Mouse (Mus musculus) limb, embryonic 11.5 days (tissue): ENCODE data around the gene Smco2. TPM values are rescaled to one million over a fixed set of nuclear protein-coding genes. Genes with fewer than 3 reads are reported as not detected.

Experiments
- ATAC-seq: fragments of 200-750 bp; cut with Nextera tagmentation; 2 replicates; pipeline ENCODE4 v1.8.0; 2017; ENCODE audit warnings: low read depth; ENCODE audit not compliant: insufficient number of reproducible peaks, low FRiP score, low TSS enrichment
- DNase-seq: peaks from one replicate; pipeline ENCODE4 v3.0.0-alpha.2; 2015; ENCODE audit warnings: low spot score
- H3K27ac ChIP-seq: fragments of 300-500 bp; sonication (generic); replicated peaks from 2 replicates; pipeline ENCODE4 v1.5.1; 2014; ENCODE audit warnings: low read depth, mild to moderate bottlenecking, low read length
- H3K27me3 ChIP-seq: fragments of 300-500 bp; sonication (generic); 2 replicates; pipeline ENCODE4 v1.6.1; 2014; ENCODE audit warnings: mild to moderate bottlenecking, low read length, mixed read lengths; ENCODE audit not compliant: control insufficient read depth, insufficient read depth
- H3K36me3 ChIP-seq: fragments of 300-500 bp; sonication (generic); 2 replicates; pipeline ENCODE4 v1.6.1; 2014; ENCODE audit warnings: mild to moderate bottlenecking, low read length, moderate library complexity, mixed read lengths; ENCODE audit not compliant: control insufficient read depth, insufficient read depth
- H3K4me1 ChIP-seq: fragments of 300-500 bp; sonication (generic); 2 replicates; pipeline ENCODE4 v1.6.1; 2014; ENCODE audit warnings: low read length, mixed read lengths; ENCODE audit not compliant: control insufficient read depth, insufficient read depth
- H3K4me2 ChIP-seq: fragments of 300-500 bp; sonication (generic); 2 replicates; pipeline ENCODE4 v1.6.1; 2014; ENCODE audit warnings: low read depth, mild to moderate bottlenecking, moderate library complexity; ENCODE audit not compliant: severe bottlenecking
- H3K4me3 ChIP-seq: fragments of 300-500 bp; sonication (generic); 2 replicates; pipeline ENCODE4 v1.5.1; 2014; ENCODE audit warnings: low read depth, low read length
- H3K9ac ChIP-seq: fragments of 300-500 bp; sonication (generic); 2 replicates; pipeline ENCODE4 v1.6.1; 2014; ENCODE audit warnings: mild to moderate bottlenecking, low read length
- H3K9me3 ChIP-seq: fragments of 300-500 bp; sonication (generic); 2 replicates; pipeline ENCODE4 v1.6.1; 2016; ENCODE audit warnings: low read length; ENCODE audit not compliant: control insufficient read depth
- whole genome bisulfite sequencing: fragments of 180-500 bp; shearing (Covaris S2); extraction: QIAGEN DNeasy Blood & Tissue Kit; methylation state at CpG from one replicate; pipeline ENCODE4 v1.1.7; 2014; 5-methylcytosine and 5-hydroxymethylcytosine counted together
- polyA plus RNA-seq: library from polyadenylated mRNA; unstranded; fragments of >200 nt; fragmentation: Nextera tagmentation; extraction: Ambion mirVana; gene quantifications from 2 replicates; pipeline ENCODE4 v1.2.1, GENCODE M21; 2014

The Smco2 gene
- polyA plus RNA-seq, 1 experiment from 2014 or later, result not detected

DNA sequence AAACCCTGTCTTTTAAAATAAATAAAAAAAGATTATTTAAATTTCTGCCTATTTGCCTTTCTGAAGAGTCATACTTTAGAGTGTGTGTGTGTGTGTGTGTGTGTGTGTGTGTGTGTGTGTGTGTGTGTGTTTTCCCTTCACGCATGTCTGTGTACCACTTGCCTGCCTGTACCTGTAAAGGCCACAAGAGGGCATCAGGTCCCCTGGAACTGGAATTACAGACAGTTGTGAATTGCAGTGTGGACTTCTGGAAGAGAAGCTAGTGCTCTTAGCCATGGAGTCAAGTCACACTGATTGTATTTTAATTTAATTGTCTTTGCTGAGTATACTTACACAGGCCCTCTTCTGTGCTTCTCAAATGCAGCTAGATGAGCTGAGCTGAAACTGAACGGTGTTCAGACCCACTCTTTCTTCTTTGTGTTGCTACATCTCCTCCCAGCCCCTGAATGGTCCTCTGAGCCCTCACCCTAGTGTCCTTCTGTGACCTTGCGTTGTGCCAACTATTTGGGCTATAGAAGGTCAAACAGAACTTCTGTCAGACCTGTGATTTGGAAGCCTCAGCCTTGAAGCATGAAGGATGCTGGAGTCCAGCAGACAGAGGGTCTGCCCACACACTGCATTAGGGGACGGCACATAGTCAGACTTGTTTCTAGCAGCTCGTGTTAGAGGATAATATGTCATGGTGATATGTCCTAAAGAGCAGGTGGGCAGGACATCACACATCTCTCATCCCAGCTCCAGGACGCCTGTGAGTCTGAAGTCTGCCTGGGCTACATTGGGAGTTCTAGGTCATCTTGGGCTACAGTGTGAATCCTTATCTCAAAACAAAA is 16.2 kb upstream of the Smco2 start:
- Histone ChIP-seq H3K9ac (no peak overlapping the region), H3K4me2 (no peak overlapping the region), H3K9me3 (no peaks in the 10 kb centered on the region), H3K4me3 (no peak overlapping the region), H3K27ac (no peak overlapping the region), H3K36me3 (no peaks in the 10 kb centered on the region), H3K4me1 (0 out of 2 replicates have a peak, but pooled peaks cover 2% of the 10 kb centered on the region), H3K27me3 (no peaks in the 10 kb centered on the region)
- ATAC-seq, result peak; percentile 21; the same call in 1 of the 2 replicates
- WGBS, result 74% methylated on average over 6 of the region's 6 CpGs
- peak; percentile 62 for DNase-seq

DNA sequence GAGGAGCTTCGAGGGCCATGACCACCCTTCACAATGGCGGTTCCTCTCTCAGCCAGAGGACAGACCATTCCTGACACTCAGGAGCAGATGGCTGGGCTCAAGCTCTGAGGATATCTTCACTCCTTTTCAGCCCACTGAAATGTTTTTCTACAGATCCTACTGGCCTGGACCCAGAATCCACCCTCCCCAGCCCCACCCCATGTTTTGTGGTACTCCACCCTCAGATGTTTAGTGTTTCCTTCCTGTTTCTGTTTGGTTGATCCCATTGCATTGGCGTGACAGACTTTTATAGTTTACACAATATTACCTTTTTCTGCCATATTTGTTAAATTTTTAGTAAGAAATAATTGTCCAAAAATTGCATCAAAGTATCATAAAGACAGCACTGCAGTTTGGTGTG is 15.6 kb upstream of the Smco2 start:
- no peak for ATAC-seq

DNA sequence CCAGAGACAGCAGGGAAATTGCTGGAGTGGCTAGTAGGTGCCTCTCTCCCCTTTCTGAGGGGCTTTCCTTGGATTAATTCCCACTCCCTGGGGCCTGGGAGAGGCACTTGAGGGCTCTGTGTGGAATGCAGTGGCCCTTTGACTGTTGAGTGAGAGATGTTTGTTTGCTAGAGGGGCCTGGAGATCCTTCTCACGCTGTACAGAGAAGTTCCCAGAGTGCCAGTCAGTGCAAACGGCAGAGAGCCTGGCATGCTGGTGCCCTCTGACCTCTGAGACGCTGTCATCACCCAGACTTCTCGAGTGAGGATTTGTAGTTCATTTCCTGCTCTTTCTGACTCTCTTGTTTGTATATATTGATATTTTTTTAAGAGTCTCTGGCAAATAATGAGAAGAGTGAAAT is 14.1 kb upstream of the Smco2 start:
- no peak overlapping the region for H3K4me2 ChIP-seq
- H3K36me3 ChIP-seq, result no peaks in the 10 kb centered on the region
- H3K9me3 ChIP-seq, result no peaks in the 10 kb centered on the region
- ATAC-seq (no peak), DNase-seq (no peak)
- no peak overlapping the region for H3K9ac ChIP-seq
- 30% methylated on average over 4 of the region's 4 CpGs for whole genome bisulfite sequencing
- no peak overlapping the region for H3K4me3 ChIP-seq
- H3K27me3 ChIP-seq, result no peaks in the 10 kb centered on the region
- H3K27ac ChIP-seq, result no peak overlapping the region
- 0 out of 2 replicates have a peak, but pooled peaks cover 2% of the 10 kb centered on the region for H3K4me1 ChIP-seq

More for the DNA sequence above, 15.6 kb upstream of the Smco2 start:
- WGBS, result 84% methylated on average over 3 of the region's 3 CpGs
- Histone ChIP-seq H3K4me3 (no peak overlapping the region), H3K27ac (no peak overlapping the region), H3K4me1 (0 out of 2 replicates have a peak, but pooled peaks cover 2% of the 10 kb centered on the region), H3K9ac (no peak overlapping the region), H3K36me3 (no peaks in the 10 kb centered on the region), H3K27me3 (no peaks in the 10 kb centered on the region), H3K9me3 (no peaks in the 10 kb centered on the region), H3K4me2 (no peak overlapping the region)
- DNase-seq, result no peak

DNA sequence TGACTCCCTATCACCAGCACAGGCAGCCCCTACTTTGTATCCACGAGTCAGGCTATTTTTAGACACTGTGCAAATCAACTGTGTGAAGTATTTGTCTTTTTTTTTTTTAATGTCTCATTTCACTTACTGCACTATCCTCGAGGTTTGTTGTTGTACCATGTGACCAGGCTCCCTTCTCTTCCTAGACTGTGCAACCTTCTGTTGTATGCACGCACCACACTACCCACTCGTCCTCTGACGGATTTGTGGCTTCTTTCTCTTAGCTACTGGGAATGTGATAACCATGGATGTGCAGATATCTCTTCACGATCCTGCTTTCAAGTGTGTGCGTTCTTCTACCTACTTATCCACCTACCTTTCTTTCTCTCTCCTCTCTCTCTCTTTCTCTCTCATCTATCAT is 12.6 kb upstream of the Smco2 start:
- Histone ChIP-seq H3K4me2 (no peak overlapping the region), H3K9me3 (no peaks in the 10 kb centered on the region), H3K27me3 (no peaks in the 10 kb centered on the region), H3K27ac (no peak overlapping the region), H3K36me3 (no peaks in the 10 kb centered on the region), H3K4me1 (0 out of 2 replicates have a peak, but pooled peaks cover 2% of the 10 kb centered on the region), H3K9ac (no peak overlapping the region), H3K4me3 (no peak overlapping the region)
- DNase-seq (no peak), ATAC-seq (no peak)
- WGBS, result 84% methylated on average over 7 of the region's 7 CpGs

DNA sequence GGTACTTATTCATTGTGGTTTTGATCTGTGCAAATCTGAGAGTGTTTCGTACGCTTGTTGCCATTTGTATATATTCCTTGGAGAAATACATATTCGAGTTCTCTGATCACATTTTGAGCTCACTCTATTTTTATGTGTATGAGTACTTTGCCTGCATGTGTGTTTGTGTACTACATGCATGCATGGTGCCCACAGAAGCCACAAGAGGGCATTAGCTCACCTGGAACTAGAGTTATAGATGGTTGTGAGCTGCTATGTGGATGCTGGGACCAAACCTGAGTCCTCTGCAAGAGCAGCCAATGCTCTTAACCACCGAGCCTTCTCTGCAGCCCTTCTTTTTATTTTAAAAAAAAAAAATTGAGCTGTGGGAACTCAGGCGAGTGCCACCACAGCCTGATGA is 11.5 kb upstream of the Smco2 start:
- Histone ChIP-seq H3K36me3 (no peaks in the 10 kb centered on the region), H3K4me1 (0 out of 2 replicates have a peak, but pooled peaks cover 2% of the 10 kb centered on the region), H3K27ac (no peak overlapping the region), H3K4me3 (no peak overlapping the region), H3K9ac (no peak overlapping the region), H3K4me2 (no peak overlapping the region), H3K27me3 (no peaks in the 10 kb centered on the region), H3K9me3 (no peaks in the 10 kb centered on the region)
- DNase-seq (no peak), ATAC-seq (no peak)
- 91% methylated on average over 5 of the region's 5 CpGs for WGBS

DNA sequence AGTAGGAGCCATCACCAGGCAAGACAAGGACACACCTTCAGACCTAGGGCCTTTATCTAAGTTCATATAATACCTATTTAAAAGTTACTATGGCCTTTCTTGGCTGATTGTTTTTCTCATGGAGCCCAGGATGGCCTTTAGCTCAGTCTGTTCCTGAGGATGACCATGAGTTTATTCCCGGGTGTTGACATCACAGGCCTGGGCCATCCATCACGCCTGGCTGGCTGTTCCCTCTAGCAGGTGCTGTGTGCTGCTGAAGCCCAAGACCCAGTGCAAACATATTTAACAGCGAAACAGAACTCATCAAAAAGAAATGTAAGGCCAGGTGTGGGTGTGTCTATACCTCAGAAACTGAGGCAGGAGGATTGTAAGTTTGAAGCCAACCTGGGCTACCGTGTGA is 11.0 kb upstream of the Smco2 start:
- ATAC-seq, result no peak
- H3K36me3 ChIP-seq, result no peaks in the 10 kb centered on the region
- 89% methylated on average over 4 of the region's 4 CpGs for WGBS
- no peak overlapping the region for H3K27ac ChIP-seq
- no peaks in the 10 kb centered on the region for H3K27me3 ChIP-seq
- H3K4me2 ChIP-seq, result no peak overlapping the region
- H3K4me3 ChIP-seq, result no peak overlapping the region
- H3K9ac ChIP-seq, result no peak overlapping the region
- H3K4me1 ChIP-seq, result 0 out of 2 replicates have a peak, but pooled peaks cover 2% of the 10 kb centered on the region
- no peaks in the 10 kb centered on the region for H3K9me3 ChIP-seq
- no peak for DNase-seq

DNA sequence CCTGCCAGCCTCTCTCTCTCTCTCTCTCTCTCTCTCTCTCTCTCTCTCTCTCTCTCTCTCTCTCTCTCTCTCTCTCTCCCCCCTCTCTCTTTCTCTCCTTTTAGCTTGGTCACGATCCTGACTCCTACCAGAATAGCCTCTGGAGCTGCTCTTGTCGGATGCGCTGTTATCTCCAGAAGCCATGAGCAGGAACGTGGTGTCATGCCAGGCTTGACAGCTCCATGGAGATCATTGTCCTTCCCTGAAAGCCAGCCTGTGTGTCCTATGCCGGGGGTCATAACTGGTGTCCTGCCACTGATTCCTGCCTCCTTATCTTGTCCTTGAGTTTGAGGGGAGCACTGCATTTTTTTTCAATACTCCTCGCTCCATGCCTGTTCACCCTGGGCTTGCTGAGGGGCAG is 5.0 kb upstream of the Smco2 start:
- Histone ChIP-seq H3K9ac (no peak overlapping the region), H3K36me3 (no peaks in the 10 kb centered on the region), H3K27ac (no peak overlapping the region), H3K4me3 (no peak overlapping the region), H3K4me2 (no peak overlapping the region), H3K27me3 (no peaks in the 10 kb centered on the region), H3K4me1 (no peaks in the 10 kb centered on the region), H3K9me3 (no peaks in the 10 kb centered on the region)
- 92% methylated on average over 6 of the region's 6 CpGs for WGBS
- no peak for DNase-seq
- no peak for ATAC-seq

DNA sequence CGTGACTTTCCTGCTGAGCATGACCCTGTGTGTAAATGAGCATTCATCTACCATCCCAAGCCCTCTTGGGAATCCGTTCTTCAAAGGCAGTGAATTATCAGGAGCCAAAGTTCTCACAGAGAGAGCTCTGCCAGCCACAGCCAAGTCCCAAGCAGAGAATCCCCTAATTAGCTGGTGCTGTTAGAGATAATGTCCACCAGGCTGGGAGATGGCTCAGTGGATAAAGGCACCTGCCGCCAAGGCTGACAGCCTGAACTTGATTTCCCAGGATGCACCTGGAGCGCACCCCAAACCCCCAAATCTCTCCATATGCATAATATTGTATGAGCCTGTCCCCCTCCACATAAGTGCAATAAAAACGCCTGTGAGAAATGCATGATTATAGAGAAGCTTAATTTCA is 4.6 kb upstream of the Smco2 start:
- no peaks in the 10 kb centered on the region for H3K9me3 ChIP-seq
- no peak for DNase-seq
- WGBS, result 82% methylated on average over 5 of the region's 5 CpGs

More for the DNA sequence above, 4.6 kb upstream of the Smco2 start:
- Histone ChIP-seq H3K27ac (no peak overlapping the region), H3K9ac (no peak overlapping the region), H3K4me3 (no peak overlapping the region), H3K36me3 (no peaks in the 10 kb centered on the region), H3K4me1 (no peaks in the 10 kb centered on the region), H3K27me3 (no peaks in the 10 kb centered on the region), H3K4me2 (no peak overlapping the region)
- no peak for ATAC-seq
